Mouse (Mus musculus) heart, embryonic 11.5 days (tissue): ENCODE results near the gene Ror1. TPM values are rescaled to one million over a fixed set of nuclear protein-coding genes. Genes with fewer than 3 reads are reported as not detected.

ENCODE experiments used
- ATAC-seq: fragments of 200-750 bp; cut with Nextera tagmentation; replicated peaks from 2 replicates; pipeline ENCODE4 v1.8.0; 2017; ENCODE audit warnings: moderate library complexity; ENCODE audit not compliant: insufficient number of reproducible peaks, low FRiP score, low TSS enrichment
- H3K27ac ChIP-seq: fragments of 300-500 bp; sonication (generic); 2 replicates; pipeline ENCODE4 v1.5.1; 2014; ENCODE audit warnings: mild to moderate bottlenecking, low read depth, low read length
- H3K27me3 ChIP-seq: fragments of 300-500 bp; sonication (generic); 2 replicates; pipeline ENCODE4 v1.6.1; 2014; ENCODE audit warnings: mild to moderate bottlenecking, low read length, mixed read lengths; ENCODE audit not compliant: control insufficient read depth, insufficient read depth
- H3K36me3 ChIP-seq: fragments of 300-500 bp; sonication (generic); 2 replicates; pipeline ENCODE4 v1.6.1; 2014; ENCODE audit warnings: mild to moderate bottlenecking, low read length, moderate library complexity, mixed read lengths; ENCODE audit not compliant: control insufficient read depth, insufficient read depth
- H3K4me1 ChIP-seq: fragments of 300-500 bp; sonication (generic); 2 replicates; pipeline ENCODE4 v1.6.1; 2014; ENCODE audit warnings: low read length; ENCODE audit not compliant: control insufficient read depth, insufficient read depth
- H3K4me2 ChIP-seq: fragments of 300-500 bp; sonication (generic); 2 replicates; pipeline ENCODE4 v1.6.1; 2014; ENCODE audit warnings: mild to moderate bottlenecking, moderate library complexity
- H3K4me3 ChIP-seq: fragments of 300-500 bp; sonication (generic); 2 replicates; pipeline ENCODE4 v1.5.1; 2014; ENCODE audit warnings: low read depth, low read length
- H3K9ac ChIP-seq: fragments of 300-500 bp; sonication (generic); 2 replicates; pipeline ENCODE4 v1.6.1; 2014; ENCODE audit warnings: mild to moderate bottlenecking, low read depth, low read length, moderate library complexity
- H3K9me3 ChIP-seq: fragments of 300-500 bp; sonication (generic); replicated peaks from 2 replicates; pipeline ENCODE4 v1.6.1; 2016; ENCODE audit warnings: low read length; ENCODE audit not compliant: control insufficient read depth
- WGBS: fragments of 180-500 bp; shearing (Covaris S2); extraction: QIAGEN DNeasy Blood & Tissue Kit; methylation state at CpG from one replicate; pipeline ENCODE4 v1.1.7; 2014; ENCODE audit not compliant: insufficient replicate concordance; 5-methylcytosine and 5-hydroxymethylcytosine counted together
- polyA plus RNA-seq: library from polyadenylated mRNA; unstranded; fragments of >200 nt; fragmentation: Nextera tagmentation; extraction: Ambion mirVana; gene quantifications from 2 replicates; pipeline ENCODE4 v1.2.1, GENCODE M21; 2014

Gene Ror1
- polyA plus RNA-seq, 1 experiment from 2014 or later, result 7.3 TPM

DNA sequence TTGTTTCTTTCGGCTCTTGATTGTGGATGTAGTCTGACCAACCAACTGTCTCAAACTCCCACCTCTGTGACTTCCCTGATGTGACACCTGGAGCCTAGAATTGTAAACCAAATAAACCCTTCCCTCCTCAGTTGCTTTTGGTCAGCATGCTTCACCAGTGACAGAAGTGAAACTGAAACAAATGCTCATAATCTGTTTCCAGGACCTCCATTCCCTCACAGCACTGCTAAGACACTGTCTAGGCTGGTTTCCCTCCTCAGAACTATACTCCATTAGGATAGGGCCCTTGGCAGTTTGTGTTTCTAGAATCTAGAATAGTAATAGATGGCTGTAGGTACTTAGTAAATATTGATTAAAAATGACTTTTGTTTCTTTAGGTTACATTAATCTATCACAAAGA lies 168.3 kb downstream of the Ror1 start:
- Histone ChIP-seq H3K4me2 (no peak overlapping the region), H3K9me3 (no peaks in the 10 kb centered on the region), H3K27ac (no peak overlapping the region), H3K36me3 (no peaks in the 10 kb centered on the region), H3K4me3 (no peak overlapping the region), H3K27me3 (no peaks in the 10 kb centered on the region), H3K4me1 (no peaks in the 10 kb centered on the region), H3K9ac (no peak overlapping the region)
- no peak for ATAC-seq
- 92% methylated on average over 1 of the region's 1 CpGs for WGBS

DNA sequence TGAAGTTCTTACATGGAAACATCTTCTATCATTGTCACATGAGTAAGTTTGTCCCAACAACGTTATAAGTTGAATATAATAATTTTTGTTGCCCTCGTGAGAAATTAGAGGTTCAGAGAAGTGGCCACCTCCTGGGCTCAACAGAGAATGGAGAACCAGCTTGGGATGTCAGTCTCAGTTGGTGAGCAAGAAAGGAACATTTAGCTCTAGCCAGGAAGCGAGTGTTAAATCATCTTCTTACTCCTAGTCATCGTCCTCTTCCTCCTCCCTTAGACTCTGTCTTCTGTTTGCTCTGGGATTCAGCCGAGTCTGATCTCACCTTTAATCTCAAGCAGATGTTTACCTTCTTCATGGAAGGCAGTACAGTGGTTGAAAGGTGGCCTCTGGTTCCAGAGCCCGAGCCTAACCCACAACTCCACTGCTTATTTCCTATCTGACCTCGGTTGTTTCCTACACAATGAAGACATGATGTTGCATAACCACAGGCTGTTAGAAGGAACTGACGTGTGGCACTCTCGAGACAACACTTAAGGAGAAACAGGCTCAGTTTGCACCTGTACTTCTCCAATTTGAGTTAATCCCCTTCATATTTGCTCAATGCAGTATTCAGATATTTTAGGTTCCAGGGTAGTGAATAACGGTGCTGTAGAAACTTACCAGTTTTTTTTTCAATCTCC lies 175.6 kb downstream of the Ror1 start:
- H3K4me3 ChIP-seq, result no peak overlapping the region
- ATAC-seq, result no peak
- no peak overlapping the region for H3K9ac ChIP-seq
- H3K9me3 ChIP-seq, result no peaks in the 10 kb centered on the region
- no peaks in the 10 kb centered on the region for H3K27me3 ChIP-seq
- H3K27ac ChIP-seq, result no peak overlapping the region
- WGBS, result 77% methylated on average over 10 of the region's 10 CpGs
- H3K36me3 ChIP-seq, result no peaks in the 10 kb centered on the region
- no peaks in the 10 kb centered on the region for H3K4me1 ChIP-seq
- no peak overlapping the region for H3K4me2 ChIP-seq

GRCm38 (mm10) chr4:100271736-100272127 lies 176.1 kb downstream of the Ror1 start:
- ATAC-seq, result no peak
- Histone ChIP-seq H3K4me2 (no peak overlapping the region), H3K9me3 (no peaks in the 10 kb centered on the region), H3K4me3 (no peak overlapping the region), H3K27ac (no peak overlapping the region), H3K4me1 (no peaks in the 10 kb centered on the region), H3K36me3 (no peaks in the 10 kb centered on the region), H3K9ac (no peak overlapping the region), H3K27me3 (no peaks in the 10 kb centered on the region)
- WGBS, result 69% methylated on average over 6 of the region's 6 CpGs

- H3K9me3 ChIP-seq, result no peaks in the 10 kb centered on the region
- no peak overlapping the region for H3K4me2 ChIP-seq
- H3K4me1 ChIP-seq, result peaks cover 1% of the 10 kb centered on the region; the same call in 1 of the 2 replicates
- no peak overlapping the region for H3K27ac ChIP-seq
- no peak for ATAC-seq
- no peaks in the 10 kb centered on the region for H3K36me3 ChIP-seq
- WGBS, result 84% methylated on average over 3 of the region's 3 CpGs
- H3K9ac ChIP-seq, result no peak overlapping the region
- H3K27me3 ChIP-seq, result no peaks in the 10 kb centered on the region
- no peak overlapping the region for H3K4me3 ChIP-seq
Observed at GRCm38 (mm10) chr4:100273356-100273755, 177.8 kb downstream of the Ror1 start.

- no peaks in the 10 kb centered on the region for H3K36me3 ChIP-seq
- ATAC-seq, result no peak
- no peaks in the 10 kb centered on the region for H3K9me3 ChIP-seq
- no peaks in the 10 kb centered on the region for H3K27me3 ChIP-seq
- H3K9ac ChIP-seq, result no peak overlapping the region
- H3K4me3 ChIP-seq, result no peak overlapping the region
- no peak overlapping the region for H3K4me2 ChIP-seq
- WGBS, result 79% methylated on average over 4 of the region's 4 CpGs
- no peak overlapping the region for H3K27ac ChIP-seq
- peaks cover 5% of the 10 kb centered on the region; the same call in 1 of the 2 replicates for H3K4me1 ChIP-seq
Observed at GRCm38 (mm10) chr4:100273807-100274480, 178.4 kb downstream of the Ror1 start.

GRCm38 (mm10) chr4:100276482-100276881 lies 180.9 kb downstream of the Ror1 start:
- Histone ChIP-seq H3K9ac (no peak overlapping the region), H3K4me3 (no peak overlapping the region), H3K4me2 (no peak overlapping the region), H3K27me3 (no peaks in the 10 kb centered on the region), H3K36me3 (no peaks in the 10 kb centered on the region), H3K4me1 (peaks cover 5% of the 10 kb centered on the region; the same call in 1 of the 2 replicates), H3K27ac (no peak overlapping the region), H3K9me3 (no peaks in the 10 kb centered on the region)
- ATAC-seq, result no peak
- 65% methylated on average over 7 of the region's 7 CpGs for WGBS

- peaks cover 5% of the 10 kb centered on the region; the same call in 1 of the 2 replicates for H3K4me1 ChIP-seq
- no peak overlapping the region for H3K9ac ChIP-seq
- no peaks in the 10 kb centered on the region for H3K36me3 ChIP-seq
- H3K27ac ChIP-seq, result no peak overlapping the region
- WGBS, result 64% methylated on average over 1 of the region's 1 CpGs
- no peak for ATAC-seq
- no peak overlapping the region for H3K4me3 ChIP-seq
- H3K9me3 ChIP-seq, result no peaks in the 10 kb centered on the region
- H3K27me3 ChIP-seq, result no peaks in the 10 kb centered on the region
- no peak overlapping the region for H3K4me2 ChIP-seq
Observed at GRCm38 (mm10) chr4:100276970-100277369, 181.4 kb downstream of the Ror1 start.

GRCm38 (mm10) chr4:100283171-100283880 lies 187.7 kb downstream of the Ror1 start:
- ATAC-seq, result no peak
- H3K27me3 ChIP-seq, result no peaks in the 10 kb centered on the region; the same call in 1 of the 2 replicates
- no peak overlapping the region for H3K4me2 ChIP-seq
- H3K9me3 ChIP-seq, result no peaks in the 10 kb centered on the region
- H3K4me1 ChIP-seq, result peaks cover 4% of the 10 kb centered on the region; the same call in 1 of the 2 replicates
- H3K36me3 ChIP-seq, result no peaks in the 10 kb centered on the region
- H3K27ac ChIP-seq, result no peak overlapping the region
- H3K4me3 ChIP-seq, result no peak overlapping the region
- H3K9ac ChIP-seq, result no peak overlapping the region
- WGBS, result 76% methylated on average over 8 of the region's 8 CpGs
